Mouse (Mus musculus) neural tube, embryonic 14.5 days (tissue): ENCODE measurements at regions not wholly inside any gene's neighbourhood (a gene's known extent, or its start where the extent isn't known, plus 50 kb on each side); places are given as distances from the start of the nearest gene placed in this dataset.

ENCODE experiments used
- ATAC-seq: fragments of 200-750 bp; cut with Nextera tagmentation; 2 replicates; pipeline ENCODE4 v1.8.0; 2017; ENCODE audit warnings: low read depth, mild to moderate bottlenecking, moderate TSS enrichment, moderate library complexity
- H3K27ac ChIP-seq: fragments of 300-500 bp; sonication (generic); 2 replicates; pipeline ENCODE4 v1.5.1; 2014; ENCODE audit warnings: low read depth, mild to moderate bottlenecking, control low read depth, low read length, moderate library complexity, mixed read lengths
- H3K27me3 ChIP-seq: fragments of 300-500 bp; sonication (generic); 2 replicates; pipeline ENCODE4 v1.6.1; 2014; ENCODE audit warnings: low read length; ENCODE audit not compliant: control insufficient read depth, insufficient read depth
- H3K36me3 ChIP-seq: fragments of 300-500 bp; sonication (generic); 2 replicates; pipeline ENCODE4 v1.6.1; 2014; ENCODE audit warnings: low read length, mixed read lengths; ENCODE audit not compliant: control insufficient read depth, insufficient read depth
- H3K4me1 ChIP-seq: fragments of 300-500 bp; sonication (generic); 2 replicates; pipeline ENCODE4 v1.6.1; 2014; ENCODE audit warnings: low read length; ENCODE audit not compliant: control insufficient read depth, insufficient read depth
- H3K4me2 ChIP-seq: fragments of 300-500 bp; sonication (generic); 2 replicates; pipeline ENCODE4 v1.6.1; 2014; ENCODE audit warnings: mild to moderate bottlenecking, low read depth, low read length, control low read depth
- H3K4me3 ChIP-seq: fragments of 300-500 bp; sonication (generic); 2 replicates; pipeline ENCODE4 v1.5.1; 2014; ENCODE audit warnings: low read depth, low read length, control low read depth, mixed read lengths
- H3K9ac ChIP-seq: fragments of 300-500 bp; sonication (generic); replicated peaks from 2 replicates; pipeline ENCODE4 v1.6.1; 2014; ENCODE audit warnings: low read depth, mild to moderate bottlenecking, control low read depth, low read length, mixed read lengths
- H3K9me3 ChIP-seq: fragments of 300-500 bp; sonication (generic); 2 replicates; pipeline ENCODE4 v1.6.1; 2016; ENCODE audit warnings: low read length; ENCODE audit not compliant: control insufficient read depth
- WGBS: fragments of 180-500 bp; shearing (Covaris S2); extraction: QIAGEN DNeasy Blood & Tissue Kit; methylation state at CpG from one replicate; pipeline ENCODE4 v1.1.7; 2014; 5-methylcytosine and 5-hydroxymethylcytosine counted together

DNA sequence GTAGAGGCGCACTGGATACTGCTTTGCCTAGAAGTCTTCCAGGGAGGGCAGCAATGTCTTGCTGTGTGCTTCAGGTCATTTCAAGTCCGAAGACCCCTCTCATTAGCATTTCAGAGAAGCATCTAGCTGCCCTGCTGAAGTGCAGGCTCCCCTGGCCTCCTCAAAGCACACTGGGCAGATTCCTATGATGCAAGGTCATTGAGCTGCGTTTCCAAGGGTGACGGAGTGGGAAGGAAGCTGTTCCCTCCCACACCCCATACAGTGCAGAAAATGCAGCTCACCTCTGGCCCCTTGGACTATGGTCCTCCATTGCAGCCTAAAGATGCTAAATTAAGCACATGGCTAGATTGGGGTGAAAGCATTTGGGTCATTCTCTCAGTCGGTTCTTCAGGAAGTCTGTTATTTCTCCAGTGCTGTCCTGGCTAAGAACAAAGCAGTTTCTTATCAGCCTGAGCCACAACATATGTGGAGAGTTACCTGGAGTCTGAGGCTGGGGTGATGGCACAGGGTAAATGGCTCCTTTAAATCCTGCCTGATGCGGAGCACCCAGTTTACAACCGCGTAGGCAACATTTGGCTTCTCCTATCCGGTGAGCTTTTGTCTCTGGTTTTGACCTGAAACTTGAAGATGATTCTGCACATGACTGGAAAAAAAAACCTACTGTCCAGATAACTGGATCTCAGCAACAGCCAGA, 52.6 kb upstream of the Parp11 start:
- no peak; the same call in 1 of the 2 replicates for ATAC-seq
- no peak overlapping the region for H3K4me3 ChIP-seq
- no peaks in the 10 kb centered on the region for H3K9me3 ChIP-seq
- WGBS, result 12% methylated on average over 9 of the region's 9 CpGs
- no peak overlapping the region for H3K4me2 ChIP-seq
- H3K27ac ChIP-seq, result no peak overlapping the region
- no peak overlapping the region for H3K9ac ChIP-seq
- H3K4me1 ChIP-seq, result 0 out of 2 replicates have a peak, but pooled peaks cover 3% of the 10 kb centered on the region
- no peaks in the 10 kb centered on the region for H3K36me3 ChIP-seq
- no peaks in the 10 kb centered on the region for H3K27me3 ChIP-seq
